Mouse (Mus musculus): Measurements from ENCODE around the gene Kcnk13.

Kcnk13 gene

GRCm38 (mm10) chr12:99964301-99965202, at the start of gene Kcnk13:
Gene Kcnk13, plus strand, starts transcription at chr12:99964499.
- in situ Hi-C loops (cut with MboI; ENCODE audit: low pct_unique_long_range_greater_than_20kb in 1 of 2, low sequenced_read_pairs in 2 of 2, unreplicated experiment in 1 of 2): loop anchor here in 1 of 2 experiments (25.0 kb wide), 1 partner anchor 523 kb away; no protein-coding TSS in a partner anchor

GRCm38 (mm10) chr12:99917800-99918427, 46.4 kb upstream of the Kcnk13 start:
- in situ Hi-C loops (cut with MboI; ENCODE audit: low pct_unique_long_range_greater_than_20kb in 1 of 2, low sequenced_read_pairs in 2 of 2, unreplicated experiment in 1 of 2): no loop called here

GRCm38 (mm10) chr12:99919636-99920035, 44.7 kb upstream of the Kcnk13 start:
- in situ Hi-C loops (cut with MboI; ENCODE audit: low pct_unique_long_range_greater_than_20kb in 1 of 2, low sequenced_read_pairs in 2 of 2, unreplicated experiment in 1 of 2): no loop called here

- in situ Hi-C loops (cut with MboI; ENCODE audit: low pct_unique_long_range_greater_than_20kb in 1 of 2, low sequenced_read_pairs in 2 of 2, unreplicated experiment in 1 of 2): no loop called here
These were observed 43.3 kb upstream of the Kcnk13 start for GRCm38 (mm10) chr12:99921045-99921444.

GRCm38 (mm10) chr12:99923131-99923606, 41.1 kb upstream of the Kcnk13 start:
- in situ Hi-C loops (cut with MboI; ENCODE audit: low pct_unique_long_range_greater_than_20kb in 1 of 2, low sequenced_read_pairs in 2 of 2, unreplicated experiment in 1 of 2): no loop called here

- in situ Hi-C loops (cut with MboI; ENCODE audit: low pct_unique_long_range_greater_than_20kb in 1 of 2, low sequenced_read_pairs in 2 of 2, unreplicated experiment in 1 of 2): no loop called here
These were observed 40.6 kb upstream of the Kcnk13 start for GRCm38 (mm10) chr12:99923703-99924102.

GRCm38 (mm10) chr12:99928311-99928710, 36.0 kb upstream of the Kcnk13 start:
- in situ Hi-C loops (cut with MboI; ENCODE audit: low pct_unique_long_range_greater_than_20kb in 1 of 2, low sequenced_read_pairs in 2 of 2, unreplicated experiment in 1 of 2): no loop called here

GRCm38 (mm10) chr12:99929160-99929559, 35.1 kb upstream of the Kcnk13 start:
- in situ Hi-C loops (cut with MboI; ENCODE audit: low pct_unique_long_range_greater_than_20kb in 1 of 2, low sequenced_read_pairs in 2 of 2, unreplicated experiment in 1 of 2): no loop called here

- in situ Hi-C loops (cut with MboI; ENCODE audit: low pct_unique_long_range_greater_than_20kb in 1 of 2, low sequenced_read_pairs in 2 of 2, unreplicated experiment in 1 of 2): no loop called here
These were observed 32.1 kb upstream of the Kcnk13 start for GRCm38 (mm10) chr12:99932245-99932644.

GRCm38 (mm10) chr12:99933630-99934029, 30.7 kb upstream of the Kcnk13 start:
- in situ Hi-C loops (cut with MboI; ENCODE audit: low pct_unique_long_range_greater_than_20kb in 1 of 2, low sequenced_read_pairs in 2 of 2, unreplicated experiment in 1 of 2): no loop called here

GRCm38 (mm10) chr12:99935403-99935802, 28.9 kb upstream of the Kcnk13 start:
- in situ Hi-C loops (cut with MboI; ENCODE audit: low pct_unique_long_range_greater_than_20kb in 1 of 2, low sequenced_read_pairs in 2 of 2, unreplicated experiment in 1 of 2): no loop called here

- in situ Hi-C loops (cut with MboI; ENCODE audit: low pct_unique_long_range_greater_than_20kb in 1 of 2, low sequenced_read_pairs in 2 of 2, unreplicated experiment in 1 of 2): no loop called here
These were observed 25.8 kb upstream of the Kcnk13 start for GRCm38 (mm10) chr12:99938476-99938875.

GRCm38 (mm10) chr12:99939179-99939578, 25.1 kb upstream of the Kcnk13 start:
- in situ Hi-C loops (cut with MboI; ENCODE audit: low pct_unique_long_range_greater_than_20kb in 1 of 2, low sequenced_read_pairs in 2 of 2, unreplicated experiment in 1 of 2): no loop called here

GRCm38 (mm10) chr12:99940704-99941103, 23.6 kb upstream of the Kcnk13 start:
- in situ Hi-C loops (cut with MboI; ENCODE audit: low pct_unique_long_range_greater_than_20kb in 1 of 2, low sequenced_read_pairs in 2 of 2, unreplicated experiment in 1 of 2): no loop called here

- in situ Hi-C loops (cut with MboI; ENCODE audit: low pct_unique_long_range_greater_than_20kb in 1 of 2, low sequenced_read_pairs in 2 of 2, unreplicated experiment in 1 of 2): no loop called here
These were observed 21.9 kb upstream of the Kcnk13 start for GRCm38 (mm10) chr12:99942441-99942840.

- in situ Hi-C loops (cut with MboI; ENCODE audit: low pct_unique_long_range_greater_than_20kb in 1 of 2, low sequenced_read_pairs in 2 of 2, unreplicated experiment in 1 of 2): loop anchor here in 1 of 2 experiments (25.0 kb wide), 1 partner anchor 534 kb away; no protein-coding TSS in a partner anchor
These were observed 11.4 kb upstream of the Kcnk13 start for GRCm38 (mm10) chr12:99952928-99953327.

GRCm38 (mm10) chr12:99956411-99956810, 7.9 kb upstream of the Kcnk13 start:
- in situ Hi-C loops (cut with MboI; ENCODE audit: low pct_unique_long_range_greater_than_20kb in 1 of 2, low sequenced_read_pairs in 2 of 2, unreplicated experiment in 1 of 2): loop anchor here in 1 of 2 experiments (25.0 kb wide), 1 partner anchor 531 kb away; no protein-coding TSS in a partner anchor

GRCm38 (mm10) chr12:99958068-99959060, 5.9 kb upstream of the Kcnk13 start:
- in situ Hi-C loops (cut with MboI; ENCODE audit: low pct_unique_long_range_greater_than_20kb in 1 of 2, low sequenced_read_pairs in 2 of 2, unreplicated experiment in 1 of 2): loop anchor here in 1 of 2 experiments (25.0 kb wide), 1 partner anchor 529 kb away; no protein-coding TSS in a partner anchor
